Mouse (Mus musculus) hindbrain, embryonic 14.5 days (tissue): Measurements from ENCODE around the gene Slc7a5. TPM values are rescaled to one million over a fixed set of nuclear protein-coding genes. Genes with fewer than 3 reads are reported as not detected.

Experiments
- ATAC-seq: fragments of 200-750 bp; cut with Nextera tagmentation; 2 replicates; pipeline ENCODE4 v1.8.0; 2017; ENCODE audit warnings: moderate number of reproducible peaks, mild to moderate bottlenecking, moderate TSS enrichment, moderate library complexity; ENCODE audit not compliant: low FRiP score
- DNase-seq: peaks from one replicate; pipeline ENCODE4 v3.0.0-alpha.2; 2015; ENCODE audit warnings: low spot score
- H3K27ac ChIP-seq: fragments of 300-500 bp; sonication (generic); 2 replicates; pipeline ENCODE4 v1.5.1; 2014; ENCODE audit warnings: mild to moderate bottlenecking, moderate library complexity
- H3K27me3 ChIP-seq: fragments of 300-500 bp; sonication (generic); 2 replicates; pipeline ENCODE4 v1.6.1; 2014; ENCODE audit warnings: mild to moderate bottlenecking, low read length, mixed read lengths; ENCODE audit not compliant: control insufficient read depth, insufficient read depth
- H3K36me3 ChIP-seq: fragments of 300-500 bp; sonication (generic); replicated peaks from 2 replicates; pipeline ENCODE4 v1.6.1; 2014; ENCODE audit not compliant: control insufficient read depth, insufficient read depth
- H3K4me1 ChIP-seq: fragments of 300-500 bp; sonication (generic); replicated peaks from 2 replicates; pipeline ENCODE4 v1.6.1; 2014; ENCODE audit warnings: antibody characterized with exemption, low read length, mixed read lengths; ENCODE audit not compliant: control insufficient read depth, insufficient read depth
- H3K4me2 ChIP-seq: fragments of 300-500 bp; sonication (generic); replicated peaks from 2 replicates; pipeline ENCODE4 v1.6.1; 2014; ENCODE audit warnings: mild to moderate bottlenecking, moderate library complexity
- H3K4me3 ChIP-seq: fragments of 300-500 bp; sonication (generic); replicated peaks from 2 replicates; pipeline ENCODE4 v1.5.1; 2014; ENCODE audit warnings: mild to moderate bottlenecking, low read length
- H3K9ac ChIP-seq: fragments of 300-500 bp; sonication (generic); 2 replicates; pipeline ENCODE4 v1.6.1; 2014
- H3K9me3 ChIP-seq: fragments of 300-500 bp; sonication (generic); 2 replicates; pipeline ENCODE4 v1.6.1; 2016; ENCODE audit warnings: low read length; ENCODE audit not compliant: control insufficient read depth
- WGBS: fragments of 180-500 bp; shearing (Covaris S2); extraction: QIAGEN DNeasy Blood & Tissue Kit; methylation state at CpG from one replicate; pipeline ENCODE4 v1.1.7; 2014; 5-methylcytosine and 5-hydroxymethylcytosine counted together
- polyA plus RNA-seq: library from polyadenylated mRNA; unstranded; fragments of >200 nt; fragmentation: Nextera tagmentation; extraction: Ambion mirVana; gene quantifications from 2 replicates; pipeline ENCODE4 v1.2.1, GENCODE M21; 2014

Gene Slc7a5
- polyA plus RNA-seq, 1 experiment from 2014 or later = 57.3 TPM

GRCm38 (mm10) chr8:121852464-121852863 lies 55.0 kb downstream of the Slc7a5 start:
- WGBS = 74% methylated on average over 7 of the region's 7 CpGs

GRCm38 (mm10) chr8:121851716-121852115 lies 55.8 kb downstream of the Slc7a5 start:
- H3K4me2 ChIP-seq = no peak overlapping the region

More at GRCm38 (mm10) chr8:121852464-121852863, 55.0 kb downstream of the Slc7a5 start:
- Histone ChIP-seq H3K4me3 (no peak overlapping the region), H3K27ac (no peak overlapping the region), H3K27me3 (0 out of 2 replicates have a peak, but pooled peaks cover 3% of the 10 kb centered on the region), H3K4me2 (no peak overlapping the region), H3K9me3 (no peaks in the 10 kb centered on the region), H3K4me1 (peaks cover 4% of the 10 kb centered on the region; the same call in 1 of the 2 replicates), H3K9ac (no peak overlapping the region), H3K36me3 (no peaks in the 10 kb centered on the region)
- no peak for ATAC-seq
- no peak for DNase-seq

GRCm38 (mm10) chr8:121850821-121851470 lies 56.5 kb downstream of the Slc7a5 start:
- H3K27me3 ChIP-seq = 0 out of 2 replicates have a peak, but pooled peaks cover 3% of the 10 kb centered on the region
- no peaks in the 10 kb centered on the region for H3K36me3 ChIP-seq
- WGBS = 5% methylated on average over 24 of the region's 24 CpGs
- no peak overlapping the region for H3K4me3 ChIP-seq
- peak; percentile 76 for ATAC-seq
- peaks cover 4% of the 10 kb centered on the region; the same call in 1 of the 2 replicates for H3K4me1 ChIP-seq
- H3K9me3 ChIP-seq = no peaks in the 10 kb centered on the region
- H3K9ac ChIP-seq = peak overlapping the region; percentile 42
- no peak overlapping the region for H3K27ac ChIP-seq
- peak overlapping the region; percentile 43 for H3K4me2 ChIP-seq
- peak; percentile 99 for DNase-seq

More at GRCm38 (mm10) chr8:121851716-121852115, 55.8 kb downstream of the Slc7a5 start:
- peaks cover 4% of the 10 kb centered on the region; the same call in 1 of the 2 replicates for H3K4me1 ChIP-seq
- H3K36me3 ChIP-seq = no peaks in the 10 kb centered on the region
- 0 out of 2 replicates have a peak, but pooled peaks cover 3% of the 10 kb centered on the region for H3K27me3 ChIP-seq
- DNase-seq (no peak), ATAC-seq (no peak)
- 0 out of 2 replicates have a peak overlapping the region, but pooled peaks have one; percentile 29 for H3K9ac ChIP-seq
- H3K9me3 ChIP-seq = no peaks in the 10 kb centered on the region
- WGBS = 48% methylated on average over 7 of the region's 7 CpGs
- no peak overlapping the region for H3K4me3 ChIP-seq
- H3K27ac ChIP-seq = no peak overlapping the region

GRCm38 (mm10) chr8:121850436-121850820 lies 57.1 kb downstream of the Slc7a5 start:
- 45% methylated on average over 12 of the region's 12 CpGs for WGBS

GRCm38 (mm10) chr8:121850018-121850417 lies 57.5 kb downstream of the Slc7a5 start:
- no peak for ATAC-seq
- H3K27me3 ChIP-seq = 0 out of 2 replicates have a peak, but pooled peaks cover 3% of the 10 kb centered on the region

More at GRCm38 (mm10) chr8:121850436-121850820, 57.1 kb downstream of the Slc7a5 start:
- H3K4me3 ChIP-seq = no peak overlapping the region
- H3K9ac ChIP-seq = peak overlapping the region; percentile 42
- H3K4me2 ChIP-seq = peak overlapping the region; percentile 43
- no peak overlapping the region for H3K27ac ChIP-seq
- ATAC-seq = no peak
- H3K27me3 ChIP-seq = 0 out of 2 replicates have a peak, but pooled peaks cover 3% of the 10 kb centered on the region
- peaks cover 4% of the 10 kb centered on the region; the same call in 1 of the 2 replicates for H3K4me1 ChIP-seq
- H3K36me3 ChIP-seq = no peaks in the 10 kb centered on the region
- no peaks in the 10 kb centered on the region for H3K9me3 ChIP-seq
- DNase-seq = no peak

DNA sequence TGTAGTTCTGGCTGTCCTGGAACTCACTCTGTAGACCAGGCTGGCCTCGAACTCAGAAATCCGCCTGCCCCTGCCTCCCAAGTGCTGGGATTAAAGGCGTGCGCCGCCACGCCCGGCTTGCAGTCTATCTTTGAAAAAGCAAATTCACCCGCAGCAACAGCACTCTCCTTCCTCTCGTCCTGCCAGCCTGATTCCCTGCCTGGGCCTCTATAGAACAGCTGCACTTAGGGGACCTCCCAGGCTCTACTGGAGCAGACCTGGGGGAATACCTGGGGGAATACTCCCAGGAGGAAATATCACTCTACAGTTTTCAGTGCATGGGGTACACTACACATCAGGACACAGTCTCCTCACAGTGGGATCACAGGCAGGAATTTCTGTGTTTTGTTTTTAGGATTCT lies 58.2 kb downstream of the Slc7a5 start:
- Histone ChIP-seq H3K27ac (no peak overlapping the region), H3K36me3 (no peaks in the 10 kb centered on the region), H3K4me2 (no peak overlapping the region), H3K9ac (no peak overlapping the region), H3K4me1 (peaks cover 4% of the 10 kb centered on the region; the same call in 1 of the 2 replicates), H3K4me3 (no peak overlapping the region), H3K27me3 (0 out of 2 replicates have a peak, but pooled peaks cover 3% of the 10 kb centered on the region), H3K9me3 (no peaks in the 10 kb centered on the region)
- DNase-seq (no peak), ATAC-seq (no peak)
- WGBS = 72% methylated on average over 9 of the region's 9 CpGs

More at GRCm38 (mm10) chr8:121850018-121850417, 57.5 kb downstream of the Slc7a5 start:
- Histone ChIP-seq H3K4me3 (no peak overlapping the region), H3K4me1 (peaks cover 4% of the 10 kb centered on the region; the same call in 1 of the 2 replicates), H3K27ac (no peak overlapping the region), H3K4me2 (no peak overlapping the region), H3K9ac (no peak overlapping the region), H3K36me3 (no peaks in the 10 kb centered on the region), H3K9me3 (no peaks in the 10 kb centered on the region)
- WGBS = 14% methylated on average over 6 of the region's 6 CpGs
- peak; percentile 86 for DNase-seq

DNA sequence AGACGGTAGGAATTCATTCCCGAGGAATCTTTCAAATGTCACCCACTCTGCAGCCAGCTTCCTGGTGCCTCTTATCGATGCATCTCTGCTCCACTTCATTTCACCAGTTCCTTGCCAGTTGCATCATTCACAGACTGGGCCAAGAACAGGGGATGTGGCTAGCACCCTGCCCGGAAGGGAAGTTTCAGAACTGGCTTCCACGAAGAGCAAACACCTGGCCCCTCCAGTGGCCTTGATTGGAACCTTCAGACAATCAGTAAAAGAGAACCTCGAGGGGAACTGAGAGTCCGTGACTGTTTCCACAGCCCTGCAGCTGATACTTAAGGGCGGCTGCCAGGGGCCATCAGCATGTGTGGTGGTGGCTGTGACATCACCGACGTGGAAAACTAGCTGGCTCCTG lies 59.0 kb downstream of the Slc7a5 start:
- 78% methylated on average over 10 of the region's 10 CpGs for WGBS
- ATAC-seq (no peak), DNase-seq (no peak)
- H3K9me3 ChIP-seq = no peaks in the 10 kb centered on the region
- H3K4me2 ChIP-seq = no peak overlapping the region
- H3K9ac ChIP-seq = no peak overlapping the region
- H3K27ac ChIP-seq = no peak overlapping the region
- H3K36me3 ChIP-seq = no peaks in the 10 kb centered on the region
- H3K27me3 ChIP-seq = 0 out of 2 replicates have a peak, but pooled peaks cover 3% of the 10 kb centered on the region
- peaks cover 4% of the 10 kb centered on the region; the same call in 1 of the 2 replicates for H3K4me1 ChIP-seq
- H3K4me3 ChIP-seq = no peak overlapping the region

DNA sequence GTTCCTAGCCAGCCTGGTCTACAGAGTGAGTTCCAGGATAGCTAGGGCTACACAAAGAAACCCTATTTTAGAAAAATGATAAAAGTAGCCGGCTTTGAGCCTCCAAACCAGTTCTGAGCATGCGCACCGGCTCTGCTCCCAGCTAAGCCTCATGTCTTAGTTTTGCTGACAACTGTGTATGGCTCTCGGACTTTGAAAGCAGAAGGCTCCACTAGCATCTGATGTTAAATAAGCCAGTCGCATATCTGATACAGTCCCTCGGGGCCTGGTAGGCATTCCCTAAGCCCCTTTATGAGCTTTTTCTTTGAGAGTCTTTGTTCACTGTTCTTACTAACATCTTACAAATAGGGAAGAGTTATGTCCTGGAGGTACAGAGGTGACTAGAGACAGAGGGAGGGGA lies 59.5 kb downstream of the Slc7a5 start:
- DNase-seq (no peak), ATAC-seq (no peak)
- no peak overlapping the region for H3K27ac ChIP-seq
- H3K9ac ChIP-seq = no peak overlapping the region
- H3K4me2 ChIP-seq = no peak overlapping the region
- 0 out of 2 replicates have a peak, but pooled peaks cover 3% of the 10 kb centered on the region for H3K27me3 ChIP-seq
- H3K4me1 ChIP-seq = peaks cover 4% of the 10 kb centered on the region; the same call in 1 of the 2 replicates
- no peak overlapping the region for H3K4me3 ChIP-seq
- 73% methylated on average over 6 of the region's 6 CpGs for whole genome bisulfite sequencing
- no peaks in the 10 kb centered on the region for H3K36me3 ChIP-seq
- no peaks in the 10 kb centered on the region for H3K9me3 ChIP-seq

- 0 out of 2 replicates have a peak, but pooled peaks cover 3% of the 10 kb centered on the region for H3K27me3 ChIP-seq
- no peak for DNase-seq
- no peaks in the 10 kb centered on the region for H3K9me3 ChIP-seq
- no peak for ATAC-seq
- H3K27ac ChIP-seq = no peak overlapping the region
- no peak overlapping the region for H3K4me3 ChIP-seq
- H3K4me1 ChIP-seq = peaks cover 4% of the 10 kb centered on the region; the same call in 1 of the 2 replicates
- H3K4me2 ChIP-seq = no peak overlapping the region
- H3K9ac ChIP-seq = no peak overlapping the region
- 70% methylated on average over 10 of the region's 10 CpGs for WGBS
- H3K36me3 ChIP-seq = no peaks in the 10 kb centered on the region
Measured at GRCm38 (mm10) chr8:121847261-121847822, 60.2 kb downstream of the Slc7a5 start.
